Mouse (Mus musculus) lung, adult 2 months (tissue): ENCODE measurements at regions not wholly inside any gene's neighbourhood (a gene's known extent, or its start where the extent isn't known, plus 50 kb on each side); places are given as distances from the start of the nearest gene placed in this dataset.

Experiments used
- CTCF ChIP-seq: fragments of 200-500 bp; IDR thresholded peaks from 2 replicates; pipeline ENCODE4 v1.5.1; 2011; ENCODE audit warnings: mild to moderate bottlenecking, low read length, control low read depth; ENCODE audit not compliant: insufficient read depth
- POLR2A ChIP-seq: fragments of 200-500 bp; IDR thresholded peaks from 2 replicates; pipeline ENCODE4 v1.6.1; 2011; ENCODE audit warnings: low read depth, mild to moderate bottlenecking, control low read depth, low read length, borderline replicate concordance; ENCODE audit errors: extremely low read depth

DNA sequence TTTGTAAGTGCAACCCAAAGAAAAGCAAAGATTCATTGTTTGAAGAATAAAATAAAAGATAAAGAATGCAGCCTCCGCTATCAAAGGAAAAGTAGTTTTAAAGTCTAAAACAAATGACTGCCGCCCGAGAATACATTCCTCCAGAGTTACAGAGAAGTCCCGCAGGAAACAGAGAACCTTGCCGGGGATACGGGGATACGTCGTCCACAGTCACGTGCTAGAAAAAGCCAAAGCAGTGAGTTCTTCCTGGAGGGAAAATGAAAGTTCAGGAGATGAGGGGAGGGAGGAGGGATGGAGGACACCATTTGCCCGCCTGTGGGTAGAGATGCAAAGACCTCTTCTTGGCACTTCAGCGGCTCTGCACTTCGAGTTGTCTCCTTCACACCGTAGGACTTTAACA lies 68.0 kb upstream of the Kctd3 start:
- TF ChIP-seq CTCF (no peak), POLR2A (no peak)
